Mouse (Mus musculus) limb, embryonic 14.5 days (tissue): ENCODE measurements at regions not wholly inside any gene's neighbourhood (a gene's known extent, or its start where the extent isn't known, plus 50 kb on each side); places are given as distances from the start of the nearest gene placed in this dataset.
A peak's percentile ranks its signal among the peaks of the same experiment; 100 is the strongest.

Source experiments
- ATAC-seq: fragments of 200-750 bp; cut with Nextera tagmentation; 2 replicates; pipeline ENCODE4 v1.8.0; 2017; ENCODE audit warnings: low read depth, moderate number of reproducible peaks, moderate TSS enrichment; ENCODE audit not compliant: low FRiP score
- DNase-seq: peaks from one replicate; pipeline ENCODE4 v3.0.0-alpha.2; 2015; ENCODE audit warnings: low spot score
- H3K27ac ChIP-seq: fragments of 300-500 bp; sonication (generic); replicated peaks from 2 replicates; pipeline ENCODE4 v1.5.1; 2014; ENCODE audit warnings: low read depth, mild to moderate bottlenecking, low read length, moderate library complexity, mixed read lengths
- H3K27me3 ChIP-seq: fragments of 300-500 bp; sonication (generic); 2 replicates; pipeline ENCODE4 v1.6.1; 2014; ENCODE audit warnings: low read length, mixed read lengths; ENCODE audit not compliant: control insufficient read depth, insufficient read depth
- H3K36me3 ChIP-seq: fragments of 300-500 bp; sonication (generic); 2 replicates; pipeline ENCODE4 v1.6.1; 2014; ENCODE audit warnings: mild to moderate bottlenecking, low read length, moderate library complexity, mixed read lengths; ENCODE audit not compliant: control insufficient read depth, insufficient read depth
- H3K4me1 ChIP-seq: fragments of 300-500 bp; sonication (generic); 2 replicates; pipeline ENCODE4 v1.6.1; 2014; ENCODE audit warnings: antibody characterized with exemption, low read length, mixed read lengths; ENCODE audit not compliant: control insufficient read depth, insufficient read depth
- H3K4me2 ChIP-seq: fragments of 300-500 bp; sonication (generic); replicated peaks from 2 replicates; pipeline ENCODE4 v1.6.1; 2014; ENCODE audit warnings: low read depth, mild to moderate bottlenecking, low read length, moderate library complexity; ENCODE audit not compliant: severe bottlenecking
- H3K4me3 ChIP-seq: fragments of 300-500 bp; sonication (generic); replicated peaks from 2 replicates; pipeline ENCODE4 v1.5.1; 2014; ENCODE audit warnings: low read length
- H3K9ac ChIP-seq: fragments of 300-500 bp; sonication (generic); 2 replicates; pipeline ENCODE4 v1.6.1; 2014; ENCODE audit warnings: mild to moderate bottlenecking, low read depth, low read length, moderate library complexity; ENCODE audit not compliant: severe bottlenecking
- H3K9me3 ChIP-seq: fragments of 300-500 bp; sonication (generic); 2 replicates; pipeline ENCODE4 v1.6.1; 2016; ENCODE audit warnings: low read length; ENCODE audit not compliant: control insufficient read depth
- POLR2A ChIP-seq: fragments of 200-500 bp; IDR thresholded peaks from 2 replicates; pipeline ENCODE4 v1.8.0; 2012; ENCODE audit warnings: inconsistent platforms, mild to moderate bottlenecking, moderate library complexity, borderline replicate concordance; ENCODE audit not compliant: insufficient read depth, insufficient read length; ENCODE audit errors: extremely low read depth
- WGBS: fragments of 180-500 bp; shearing (Covaris S2); extraction: QIAGEN DNeasy Blood & Tissue Kit; methylation state at CpG from one replicate; pipeline ENCODE4 v1.1.7; 2014; 5-methylcytosine and 5-hydroxymethylcytosine counted together

GRCm38 (mm10) chr3:52519910-52520608, 251.9 kb downstream of the Foxo1 start:
- Histone ChIP-seq H3K36me3 (no peaks in the 10 kb centered on the region), H3K4me1 (no peaks in the 10 kb centered on the region), H3K9me3 (no peaks in the 10 kb centered on the region), H3K27ac (no peak overlapping the region), H3K4me3 (no peak overlapping the region), H3K27me3 (no peaks in the 10 kb centered on the region), H3K4me2 (no peak overlapping the region), H3K9ac (no peak overlapping the region)
- ATAC-seq, result peak; percentile 70; the same call in 1 of the 2 replicates
- WGBS, result 62% methylated on average over 22 of the region's 22 CpGs
- TF ChIP-seq POLR2A, result no peak
- no peak for DNase-seq

GRCm38 (mm10) chr3:52517808-52518207, 249.7 kb downstream of the Foxo1 start:
- Histone ChIP-seq H3K4me3 (no peak overlapping the region), H3K4me2 (no peak overlapping the region), H3K4me1 (no peaks in the 10 kb centered on the region), H3K9ac (no peak overlapping the region), H3K9me3 (no peaks in the 10 kb centered on the region), H3K36me3 (no peaks in the 10 kb centered on the region), H3K27me3 (no peaks in the 10 kb centered on the region), H3K27ac (no peak overlapping the region)
- TF ChIP-seq POLR2A, result no peak
- ATAC-seq (no peak), DNase-seq (no peak)
- 89% methylated on average over 3 of the region's 3 CpGs for WGBS

- no peaks in the 10 kb centered on the region for H3K9me3 ChIP-seq
- no peak for TF ChIP-seq POLR2A
- no peak overlapping the region for H3K4me3 ChIP-seq
- no peaks in the 10 kb centered on the region for H3K4me1 ChIP-seq
- no peak overlapping the region for H3K9ac ChIP-seq
- H3K4me2 ChIP-seq, result no peak overlapping the region
- ATAC-seq, result no peak
- H3K27ac ChIP-seq, result no peak overlapping the region
- no peak for DNase-seq
- H3K27me3 ChIP-seq, result no peaks in the 10 kb centered on the region
- 91% methylated on average over 5 of the region's 5 CpGs for WGBS
- no peaks in the 10 kb centered on the region for H3K36me3 ChIP-seq
Observed at GRCm38 (mm10) chr3:52516691-52517090, 248.6 kb downstream of the Foxo1 start.

- ATAC-seq, result no peak
- H3K4me3 ChIP-seq, result no peak overlapping the region
- 88% methylated on average over 8 of the region's 8 CpGs for WGBS
Observed at GRCm38 (mm10) chr3:52512761-52513160, 244.6 kb downstream of the Foxo1 start.

GRCm38 (mm10) chr3:52511549-52511948, 243.4 kb downstream of the Foxo1 start:
- 79% methylated on average over 9 of the region's 9 CpGs for WGBS
- no peaks in the 10 kb centered on the region for H3K27me3 ChIP-seq
- H3K4me3 ChIP-seq, result no peak overlapping the region
- H3K4me2 ChIP-seq, result no peak overlapping the region
- no peak overlapping the region for H3K27ac ChIP-seq
- H3K9ac ChIP-seq, result no peak overlapping the region
- DNase-seq, result no peak
- no peaks in the 10 kb centered on the region; the same call in 1 of the 2 replicates for H3K9me3 ChIP-seq
- no peaks in the 10 kb centered on the region for H3K4me1 ChIP-seq
- no peaks in the 10 kb centered on the region for H3K36me3 ChIP-seq
- TF ChIP-seq POLR2A, result no peak
- no peak for ATAC-seq

More at GRCm38 (mm10) chr3:52512761-52513160, 244.6 kb downstream of the Foxo1 start:
- no peaks in the 10 kb centered on the region for H3K4me1 ChIP-seq
- no peak overlapping the region for H3K27ac ChIP-seq
- H3K4me2 ChIP-seq, result no peak overlapping the region
- H3K36me3 ChIP-seq, result no peaks in the 10 kb centered on the region
- no peak for DNase-seq
- no peaks in the 10 kb centered on the region; the same call in 1 of the 2 replicates for H3K9me3 ChIP-seq
- TF ChIP-seq POLR2A, result no peak
- no peaks in the 10 kb centered on the region for H3K27me3 ChIP-seq
- H3K9ac ChIP-seq, result no peak overlapping the region
